Mouse (Mus musculus): ENCODE data around the gene Lamtor1. TPM values are rescaled to one million over a fixed set of nuclear protein-coding genes. Genes with fewer than 3 reads are reported as not detected.

Gene Lamtor1
- polyA plus RNA-seq, 1 experiment from 2014 or later: 151 TPM

DNA sequence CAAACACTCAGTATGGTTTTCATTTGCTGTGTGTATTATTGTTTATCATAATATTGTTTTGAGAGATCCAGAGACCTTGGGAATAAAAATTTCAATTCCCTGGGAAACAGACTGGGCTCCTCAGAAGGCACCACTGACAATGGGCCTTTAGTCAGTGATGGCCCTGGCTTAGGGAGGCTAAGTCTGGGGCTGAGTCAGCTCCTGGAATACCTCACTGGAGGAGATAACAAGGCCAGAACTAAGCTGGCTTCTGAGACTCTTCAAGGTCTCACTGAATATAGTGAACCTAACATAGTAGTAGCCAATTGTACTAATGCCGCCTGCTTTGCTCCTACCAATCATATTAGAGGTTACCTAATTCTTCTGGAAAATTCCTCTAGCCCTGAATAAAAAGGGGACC, 29.7 kb upstream of the Lamtor1 start:
- 97% methylated on average over 1 of the region's 1 CpGs for WGBS
- Histone ChIP-seq H3K27me3 (no peaks in the 10 kb centered on the region), H3K36me3 (no peaks in the 10 kb centered on the region), H3K4me1 (replicated peaks) (no peaks in the 10 kb centered on the region), H3K4me2 (no peak overlapping the region), H3K9me3 (no peaks in the 10 kb centered on the region), H3K27ac (no peak overlapping the region), H3K4me3 (no peak overlapping the region), H3K9ac (no peak overlapping the region)
- no peak for ATAC-seq (ENCODE audit: low FRiP score)

- Histone ChIP-seq H3K4me3 (no peak overlapping the region), H3K9me3 (no peaks in the 10 kb centered on the region), H3K27ac (no peak overlapping the region), H3K36me3 (no peaks in the 10 kb centered on the region), H3K4me2 (no peak overlapping the region), H3K27me3 (no peaks in the 10 kb centered on the region), H3K9ac (no peak overlapping the region), H3K4me1 (replicated peaks) (no peaks in the 10 kb centered on the region)
- 84% methylated on average over 4 of the region's 4 CpGs for WGBS
- no peak for ATAC-seq (ENCODE audit: low FRiP score)
These were observed 24.8 kb upstream of the Lamtor1 start for GRCm38 (mm10) chr7:101880855-101881254.

GRCm38 (mm10) chr7:101882413-101883154, 23.1 kb upstream of the Lamtor1 start:
- no peaks in the 10 kb centered on the region for H3K36me3 ChIP-seq
- H3K4me1 ChIP-seq (replicated peaks): no peaks in the 10 kb centered on the region
- no peak overlapping the region for H3K27ac ChIP-seq
- H3K4me3 ChIP-seq: no peak overlapping the region
- no peak overlapping the region for H3K9ac ChIP-seq
- H3K4me2 ChIP-seq: no peak overlapping the region
- ATAC-seq (ENCODE audit: low FRiP score): no peak
- H3K9me3 ChIP-seq: no peaks in the 10 kb centered on the region
- no peaks in the 10 kb centered on the region for H3K27me3 ChIP-seq
- WGBS: 57% methylated on average over 9 of the region's 9 CpGs

- no peaks in the 10 kb centered on the region for H3K4me1 ChIP-seq (replicated peaks)
- H3K4me2 ChIP-seq: no peak overlapping the region
- H3K27me3 ChIP-seq: no peaks in the 10 kb centered on the region
- no peak overlapping the region for H3K4me3 ChIP-seq
- 98% methylated on average over 4 of the region's 4 CpGs for WGBS
- H3K9me3 ChIP-seq: no peaks in the 10 kb centered on the region
- H3K27ac ChIP-seq: no peak overlapping the region
- ATAC-seq (ENCODE audit: low FRiP score): no peak
- H3K36me3 ChIP-seq: no peaks in the 10 kb centered on the region
- no peak overlapping the region for H3K9ac ChIP-seq
These were observed 21.5 kb upstream of the Lamtor1 start for GRCm38 (mm10) chr7:101884160-101884559.

DNA sequence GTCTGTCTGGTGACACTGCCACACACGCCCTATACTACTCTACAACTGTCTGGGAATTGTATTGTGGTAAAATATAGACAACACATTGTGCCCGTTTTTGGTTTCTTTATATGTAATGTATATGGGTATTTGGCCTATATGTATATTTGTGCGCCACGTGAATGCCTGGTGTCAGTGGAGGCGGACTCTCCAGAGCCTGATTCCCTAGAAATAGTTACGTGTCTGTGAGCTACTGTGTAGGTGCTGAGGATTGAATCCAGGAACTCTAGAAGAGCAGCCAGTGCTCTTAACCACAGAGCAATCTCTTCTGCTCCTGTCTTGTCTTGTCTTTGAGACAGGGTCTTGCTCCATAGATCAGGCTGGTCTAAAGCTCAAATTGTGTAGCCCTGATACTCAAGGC, 19.4 kb upstream of the Lamtor1 start:
- Histone ChIP-seq H3K9ac (no peak overlapping the region), H3K4me3 (no peak overlapping the region), H3K27ac (no peak overlapping the region), H3K27me3 (no peaks in the 10 kb centered on the region), H3K4me1 (replicated peaks) (no peaks in the 10 kb centered on the region), H3K36me3 (no peaks in the 10 kb centered on the region), H3K9me3 (no peaks in the 10 kb centered on the region), H3K4me2 (no peak overlapping the region)
- no peak for ATAC-seq (ENCODE audit: low FRiP score)
- 87% methylated on average over 6 of the region's 6 CpGs for WGBS

DNA sequence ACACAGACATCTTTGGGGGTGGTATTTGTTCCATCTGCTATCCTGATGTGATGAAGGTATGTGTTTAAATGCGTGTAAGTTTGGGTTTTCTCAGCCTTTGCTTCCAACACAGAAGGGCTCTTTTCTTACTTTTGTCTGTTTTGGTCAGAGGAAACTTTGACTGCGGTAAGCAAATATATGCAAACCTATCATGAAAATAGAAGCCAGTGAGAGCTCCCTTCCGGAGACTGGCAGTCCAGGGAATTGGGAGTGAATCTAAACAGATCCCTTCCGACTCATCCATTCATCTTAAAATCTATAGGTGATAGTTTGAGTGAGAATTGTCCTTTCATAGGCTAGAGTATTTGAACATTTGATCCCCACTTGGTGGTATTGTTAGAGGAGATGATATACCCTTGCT, 17.2 kb upstream of the Lamtor1 start:
- Histone ChIP-seq H3K27ac (no peak overlapping the region), H3K36me3 (no peaks in the 10 kb centered on the region), H3K4me2 (no peak overlapping the region), H3K9me3 (no peaks in the 10 kb centered on the region), H3K4me3 (no peak overlapping the region), H3K27me3 (no peaks in the 10 kb centered on the region), H3K4me1 (replicated peaks) (no peaks in the 10 kb centered on the region), H3K9ac (no peak overlapping the region)
- 82% methylated on average over 4 of the region's 4 CpGs for WGBS
- ATAC-seq (ENCODE audit: low FRiP score): no peak

GRCm38 (mm10) chr7:101895695-101896094, 10.0 kb upstream of the Lamtor1 start:
- no peaks in the 10 kb centered on the region for H3K27me3 ChIP-seq
- peaks cover 18% of the 10 kb centered on the region for H3K4me1 ChIP-seq (replicated peaks)
- WGBS: 40% methylated on average over 9 of the region's 9 CpGs
- no peaks in the 10 kb centered on the region for H3K9me3 ChIP-seq
- H3K4me3 ChIP-seq: peak overlapping the region; percentile 51
- H3K4me2 ChIP-seq: peak overlapping the region; percentile 42
- peak overlapping the region; percentile 92 for H3K27ac ChIP-seq
- no peak for ATAC-seq (ENCODE audit: low FRiP score)
- H3K9ac ChIP-seq: peak overlapping the region; percentile 60; the same call in 1 of the 2 replicates
- peaks cover 8% of the 10 kb centered on the region for H3K36me3 ChIP-seq

- Histone ChIP-seq H3K4me3 (peak overlapping the region; percentile 51), H3K27ac (peak overlapping the region; percentile 92), H3K9ac (peak overlapping the region; percentile 72), H3K27me3 (no peaks in the 10 kb centered on the region), H3K36me3 (peaks cover 15% of the 10 kb centered on the region), H3K4me1 (replicated peaks) (peaks cover 18% of the 10 kb centered on the region), H3K9me3 (no peaks in the 10 kb centered on the region), H3K4me2 (peak overlapping the region; percentile 53)
- ATAC-seq (ENCODE audit: low FRiP score): peak; percentile 98
- under 1% methylated on average over 57 of the region's 57 CpGs for WGBS
These were observed 9.3 kb upstream of the Lamtor1 start for GRCm38 (mm10) chr7:101896104-101897066.

DNA sequence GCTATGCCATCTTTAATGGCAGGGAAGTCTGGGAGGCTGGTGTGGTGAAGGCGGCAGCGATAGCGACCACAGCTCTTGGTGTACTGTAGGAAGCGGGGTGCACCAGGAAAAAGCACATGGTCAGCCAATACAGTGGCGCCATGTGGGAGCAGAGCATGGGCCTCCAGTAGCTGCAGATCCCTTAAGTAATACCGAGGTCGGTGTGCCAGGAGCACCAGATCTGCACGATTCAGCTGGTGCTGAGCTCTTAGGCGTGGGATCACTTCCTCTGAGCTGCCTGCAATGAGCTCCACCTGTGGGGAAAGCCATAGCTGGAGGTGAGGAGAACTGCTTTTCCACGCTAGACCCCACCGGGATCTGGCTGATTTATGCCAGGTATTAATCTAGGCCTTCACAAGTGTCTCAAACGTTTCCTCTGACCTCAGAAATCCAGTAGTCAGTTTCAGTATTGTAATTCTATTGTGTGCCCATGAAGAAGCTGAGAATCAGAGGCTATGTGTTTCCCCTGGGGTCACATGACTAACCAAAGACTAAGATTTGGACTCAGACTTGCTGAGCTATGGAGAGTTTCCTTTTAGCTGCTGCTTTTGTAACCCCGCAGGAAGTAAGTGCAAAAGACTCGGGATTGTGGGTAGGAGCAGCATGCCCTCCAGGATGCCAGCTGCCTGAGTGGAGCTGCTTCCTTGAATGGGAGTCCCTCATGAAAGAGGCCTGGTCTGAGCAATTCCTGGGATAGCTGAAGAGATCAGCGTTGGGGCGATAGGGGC, 5.2 kb upstream of the Lamtor1 start:
- Histone ChIP-seq H3K4me2 (no peak overlapping the region), H3K4me1 (replicated peaks) (peaks cover 13% of the 10 kb centered on the region), H3K9ac (no peak overlapping the region), H3K9me3 (no peaks in the 10 kb centered on the region), H3K27ac (no peak overlapping the region), H3K4me3 (no peak overlapping the region), H3K27me3 (no peaks in the 10 kb centered on the region), H3K36me3 (peaks cover 30% of the 10 kb centered on the region)
- 92% methylated on average over 16 of the region's 16 CpGs for WGBS
- ATAC-seq (ENCODE audit: low FRiP score): no peak

DNA sequence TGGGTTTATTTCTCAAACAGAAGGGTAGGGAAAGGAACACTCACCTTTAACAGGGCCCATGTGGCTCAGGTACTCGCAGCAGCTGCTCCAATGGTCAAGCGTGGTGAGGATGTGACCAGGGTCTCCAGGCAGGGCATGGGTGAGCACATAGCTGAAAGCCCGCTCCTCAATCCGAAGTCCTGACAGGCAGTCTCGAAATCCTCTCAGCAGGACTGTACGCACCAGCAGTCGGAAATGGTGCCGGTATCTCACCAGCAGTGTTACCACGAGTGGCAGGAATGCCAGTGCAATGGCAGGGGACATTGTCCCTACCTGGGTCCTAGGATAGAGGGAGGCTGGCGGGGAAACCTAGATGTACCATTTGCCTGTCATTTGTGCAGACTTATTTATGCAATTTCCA, 3.7 kb upstream of the Lamtor1 start:
- Histone ChIP-seq H3K4me2 (no peak overlapping the region), H3K4me3 (no peak overlapping the region), H3K9me3 (no peaks in the 10 kb centered on the region), H3K9ac (no peak overlapping the region), H3K27me3 (no peaks in the 10 kb centered on the region), H3K27ac (no peak overlapping the region), H3K4me1 (replicated peaks) (peaks cover 18% of the 10 kb centered on the region), H3K36me3 (peaks cover 30% of the 10 kb centered on the region)
- no peak for ATAC-seq (ENCODE audit: low FRiP score)
- WGBS: 95% methylated on average over 10 of the region's 10 CpGs

DNA sequence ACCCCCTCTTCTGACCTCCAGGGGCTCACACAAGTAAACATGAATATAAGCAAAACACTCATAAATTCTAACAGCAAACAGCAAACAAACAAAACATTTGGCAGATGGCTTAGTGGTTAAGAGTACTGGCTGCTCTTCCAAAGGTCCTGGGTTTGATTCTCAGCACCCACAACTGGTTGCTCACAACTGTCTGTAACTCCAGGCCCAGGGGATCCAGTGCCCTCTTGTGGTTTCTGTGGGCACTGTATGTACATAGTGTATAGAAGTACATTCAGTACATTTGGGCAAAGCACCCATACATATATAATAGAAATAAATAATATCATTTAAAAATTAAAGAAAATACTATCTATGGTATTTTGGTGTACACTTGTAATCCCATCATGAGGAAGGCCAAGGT, 2.9 kb upstream of the Lamtor1 start:
- Histone ChIP-seq H3K9ac (no peak overlapping the region), H3K27me3 (no peaks in the 10 kb centered on the region), H3K27ac (no peak overlapping the region), H3K4me3 (no peak overlapping the region), H3K4me1 (replicated peaks) (peaks cover 20% of the 10 kb centered on the region), H3K36me3 (peaks cover 30% of the 10 kb centered on the region), H3K4me2 (no peak overlapping the region), H3K9me3 (no peaks in the 10 kb centered on the region)
- no peak for ATAC-seq (ENCODE audit: low FRiP score)

DNA sequence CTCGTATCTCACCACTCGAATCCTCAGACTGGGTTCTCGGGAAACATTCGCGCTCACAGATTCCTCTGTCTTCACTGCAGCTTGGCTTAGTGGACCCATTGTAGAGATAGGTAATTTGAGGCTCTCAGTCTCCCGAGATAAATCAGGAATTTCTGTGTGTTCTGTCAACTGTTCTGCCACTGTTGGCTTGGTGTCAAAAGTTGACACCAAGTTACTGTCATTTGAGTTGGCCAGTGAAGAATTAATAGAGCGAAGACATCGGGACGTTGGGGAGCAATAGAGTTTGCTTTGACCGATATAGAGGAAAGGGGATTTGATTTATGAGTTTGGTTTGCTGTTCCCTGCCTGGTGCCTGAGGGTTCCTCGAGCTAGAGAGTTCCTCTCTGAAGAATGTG, 580 bp downstream of the Lamtor1 start, which contains the start of gene Tomt:
TSS of gene Tomt (minus strand) at position 73 of the 395 bp plus-strand sequence.
- 21% methylated on average over 11 of the region's 11 CpGs for WGBS
- H3K36me3 ChIP-seq: peaks cover 40% of the 10 kb centered on the region
- peak within 1 kb of the TSS; percentile 74 for H3K4me2 ChIP-seq
- ATAC-seq (ENCODE audit: low FRiP score): no peak
- no peaks in the 10 kb centered on the region for H3K27me3 ChIP-seq
- H3K4me3 ChIP-seq: peak within 1 kb of the TSS; percentile 77
- no peaks in the 10 kb centered on the region for H3K9me3 ChIP-seq
- peaks cover 30% of the 10 kb centered on the region for H3K4me1 ChIP-seq (replicated peaks)
- H3K27ac ChIP-seq: peak within 1 kb of the TSS; percentile 97
- H3K9ac ChIP-seq: peak within 1 kb of the TSS; percentile 88
